Mouse (Mus musculus) heart, postnatal 0 days (tissue): Measurements from ENCODE around the gene Fam50a.

Experiments
- CTCF ChIP-seq: IDR thresholded peaks from 2 replicates; pipeline ENCODE4 v1.5.1; 2016; ENCODE audit warnings: antibody characterized with exemption, control low read depth, low read depth
- EP300 ChIP-seq: IDR thresholded peaks from 2 replicates; pipeline ENCODE4 v1.6.1; 2016; ENCODE audit warnings: antibody characterized with exemption, low read depth

DNA sequence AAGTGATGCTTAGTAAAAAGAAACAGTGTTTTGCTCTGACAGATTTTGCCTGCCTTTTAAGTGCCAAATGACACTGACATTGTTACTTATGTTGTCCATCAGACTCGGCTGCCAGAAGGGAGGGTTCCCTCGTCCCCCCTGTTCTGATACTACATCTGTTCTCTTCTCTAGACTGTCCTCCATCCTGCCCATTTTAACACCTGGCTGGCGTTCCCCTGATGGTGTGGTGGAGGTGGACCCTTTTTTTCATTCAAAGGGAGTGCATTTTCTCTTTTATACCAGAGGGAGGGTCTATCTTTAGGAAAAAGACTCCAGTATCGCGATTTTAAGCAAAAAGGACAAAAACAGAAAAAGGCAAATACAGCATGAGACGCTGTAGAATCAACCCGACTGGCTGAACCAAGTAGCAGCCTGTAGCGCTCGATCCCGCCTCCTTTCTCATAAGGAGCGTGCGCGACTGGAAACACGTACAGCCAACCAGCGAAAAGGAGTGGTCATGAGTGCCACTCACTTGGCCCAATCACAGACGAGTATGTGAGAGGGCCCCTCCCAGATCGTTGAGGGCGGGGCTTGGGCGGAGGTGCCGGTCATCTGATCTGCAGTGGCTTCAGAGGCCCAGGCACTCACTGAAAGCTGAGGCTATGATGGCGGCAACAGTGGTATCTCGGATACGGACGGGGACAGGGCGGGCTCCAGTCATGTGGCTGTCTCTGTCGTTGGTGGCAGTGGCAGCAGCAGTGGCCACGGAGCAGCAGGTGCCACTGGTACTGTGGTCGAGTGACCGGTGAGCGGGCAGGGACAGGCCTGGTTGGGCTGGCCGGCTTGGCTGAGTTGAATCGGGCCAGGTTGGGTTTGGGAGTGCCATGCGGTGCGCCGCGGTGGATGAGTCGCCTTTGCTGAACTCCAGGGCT, 16.0 kb upstream of the Fam50a start, which contains the start of gene Atp6ap1:
- no peak for TF ChIP-seq CTCF
- no peak for TF ChIP-seq EP300
